Mouse (Mus musculus) granulocyte monocyte progenitor cell, adult 5-6 weeks (primary cell): ENCODE measurements around the gene Mnd1. TPM values are rescaled to one million over a fixed set of nuclear protein-coding genes. Genes with fewer than 3 reads are reported as not detected.

ENCODE experiments used
- ATAC-seq: replicated peaks from 2 replicates; pipeline ENCODE4 v1.8.0; 2016; ENCODE audit warnings: mild to moderate bottlenecking, moderate TSS enrichment, inconsistent platforms; ENCODE audit not compliant: poor library complexity, severe bottlenecking
- total RNA-seq, 2 experiments: library from RNA; stranded (forward) in 1 of 2; stranded (reverse) in 1 of 2; fragments of 200-712, 200-1000 nt in 1 of 2; fragments of >200 nt in 1 of 2; fragmentation: Nextera tagmentation in 1 of 2; gene quantifications; 2 replicates each; pipeline ENCODE4 v1.2.3; 2014 to 2017

The Mnd1 gene
- total RNA-seq, 2 experiments from 2014 or later = 32.1 to 37.9 TPM

DNA sequence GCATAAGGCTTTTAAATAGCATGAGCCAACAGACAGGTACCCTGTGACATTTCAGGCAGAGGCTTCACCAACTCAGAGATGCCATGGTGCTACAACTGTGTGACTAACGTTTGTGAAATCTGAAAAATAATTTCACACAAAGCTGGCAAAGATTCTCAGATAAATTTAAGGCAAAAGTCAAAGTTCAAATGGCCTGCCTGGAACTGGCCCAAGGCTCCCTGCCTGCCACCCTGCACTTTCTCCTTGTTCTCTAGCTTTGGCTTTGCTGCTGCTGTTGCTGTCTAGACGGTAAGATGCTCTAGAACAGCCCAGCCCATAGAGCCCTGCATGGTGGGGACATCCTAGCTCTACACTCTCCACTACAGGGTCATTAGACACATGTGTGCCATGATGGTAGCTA, 49.5 kb downstream of the Mnd1 start:
- ATAC-seq = no peak

GRCm38 (mm10) chr3:84103536-84103935, 52.0 kb downstream of the Mnd1 start:
- ATAC-seq = no peak

DNA sequence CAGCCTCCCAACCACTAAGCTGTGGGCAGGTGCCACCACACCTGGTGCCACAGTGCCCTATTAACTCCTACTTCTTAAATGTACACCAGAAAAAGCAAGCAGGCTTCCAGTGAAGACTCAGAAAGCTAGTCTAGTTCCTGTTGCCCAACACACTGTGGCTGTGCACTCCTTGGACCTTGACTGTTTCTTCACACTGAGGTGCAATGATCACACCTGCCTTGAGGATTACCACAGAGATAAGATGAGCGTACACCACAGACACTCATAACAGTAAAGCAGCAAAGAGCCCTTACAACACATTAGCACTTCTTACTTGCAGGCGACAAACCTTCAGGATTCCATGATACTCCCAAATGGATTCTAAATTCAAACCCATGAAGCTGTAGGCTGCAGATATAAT, 62.7 kb downstream of the Mnd1 start:
- peak; percentile 58 for ATAC-seq

GRCm38 (mm10) chr3:84090982-84091381, 64.6 kb downstream of the Mnd1 start:
- peak; percentile 55; the same call in 1 of the 2 replicates for ATAC-seq

DNA sequence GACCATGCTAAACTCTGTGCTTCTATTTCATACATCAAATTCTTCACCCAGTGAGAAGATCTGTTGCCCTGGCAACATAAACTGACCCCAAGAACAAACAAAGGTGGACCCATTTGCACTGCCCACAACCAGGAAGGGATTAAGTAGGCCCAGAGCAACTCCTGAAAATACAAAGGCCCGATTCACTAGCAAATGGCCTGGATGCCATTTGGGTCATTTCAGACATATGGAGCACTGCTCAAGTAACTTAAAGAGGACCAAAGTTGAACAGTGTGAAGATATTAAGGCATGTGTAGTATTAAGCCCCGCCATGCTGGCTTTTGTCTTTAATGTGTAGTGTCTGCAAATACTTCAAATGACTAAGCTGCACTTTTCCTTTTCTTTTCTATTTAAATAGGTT, 68.7 kb downstream of the Mnd1 start:
- no peak for ATAC-seq

GRCm38 (mm10) chr3:84086337-84086736, 69.2 kb downstream of the Mnd1 start:
- no peak for ATAC-seq

DNA sequence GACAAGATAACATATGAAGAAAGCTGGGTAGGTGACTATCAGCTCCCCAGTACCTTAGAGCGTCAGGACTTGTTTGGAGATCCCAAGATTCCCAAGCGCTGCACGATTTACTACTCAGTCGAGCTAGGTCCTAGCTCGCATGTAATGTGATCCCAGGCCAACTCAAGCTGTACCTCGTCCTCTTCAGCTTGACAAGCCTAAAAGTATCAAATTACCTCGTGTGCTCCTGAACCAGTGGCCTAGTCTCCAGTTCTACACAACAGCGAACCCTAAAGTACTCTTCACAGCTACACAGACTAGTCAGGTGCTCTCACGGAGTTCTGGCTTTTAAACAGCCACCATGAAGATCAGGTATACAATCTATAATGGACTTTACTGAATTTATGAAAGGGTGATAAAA, 70.2 kb downstream of the Mnd1 start:
- no peak for ATAC-seq

GRCm38 (mm10) chr3:84081208-84081722, 74.3 kb downstream of the Mnd1 start:
- no peak for ATAC-seq

- ATAC-seq = no peak
Observed at GRCm38 (mm10) chr3:84080074-84080473, 75.5 kb downstream of the Mnd1 start.

DNA sequence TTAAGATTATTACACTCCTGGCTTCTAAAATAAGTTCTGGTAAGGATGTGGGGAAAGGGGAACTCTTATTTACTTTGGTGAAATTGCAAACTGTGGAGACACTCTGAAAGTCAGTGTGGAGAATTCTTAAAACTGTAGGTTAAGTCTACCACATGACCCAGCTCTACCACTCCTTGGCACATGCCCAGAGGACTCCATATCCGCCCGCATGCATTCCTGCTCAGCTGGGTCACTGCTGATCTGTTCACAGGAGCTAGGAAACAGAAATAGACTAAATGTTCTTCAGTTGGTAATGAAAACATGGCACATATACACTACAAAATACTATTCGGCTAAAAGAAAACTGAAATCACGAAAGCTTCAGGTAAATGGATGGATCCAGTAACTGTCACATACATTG, 78.1 kb downstream of the Mnd1 start:
- ATAC-seq = peak; percentile 26; the same call in 1 of the 2 replicates

GRCm38 (mm10) chr3:84076543-84077332, 78.8 kb downstream of the Mnd1 start:
- peak; percentile 92 for ATAC-seq

DNA sequence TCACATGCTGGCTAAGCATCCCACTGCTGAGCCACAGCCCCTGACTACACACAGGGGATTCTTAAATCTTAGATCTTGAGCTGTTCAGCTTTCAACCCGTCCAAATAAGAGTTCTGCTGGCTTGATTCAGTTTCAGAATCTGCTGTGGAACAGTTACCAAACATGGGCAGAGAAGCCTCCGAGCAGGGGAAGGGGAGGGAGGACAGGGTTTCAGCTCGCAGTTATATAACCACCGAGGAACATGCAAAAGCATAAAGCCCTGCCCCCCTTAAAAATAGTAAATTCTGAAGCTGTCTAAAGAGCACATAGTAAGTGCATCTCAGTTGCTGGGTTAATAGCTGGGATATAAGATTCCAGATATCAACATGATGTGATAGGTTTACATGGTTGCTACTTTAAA, 80.1 kb downstream of the Mnd1 start:
- no peak for ATAC-seq

- no peak for ATAC-seq
Observed at GRCm38 (mm10) chr3:84074777-84075176, 80.8 kb downstream of the Mnd1 start.

- ATAC-seq = no peak
Observed at GRCm38 (mm10) chr3:84071641-84072040, 83.9 kb downstream of the Mnd1 start.

DNA sequence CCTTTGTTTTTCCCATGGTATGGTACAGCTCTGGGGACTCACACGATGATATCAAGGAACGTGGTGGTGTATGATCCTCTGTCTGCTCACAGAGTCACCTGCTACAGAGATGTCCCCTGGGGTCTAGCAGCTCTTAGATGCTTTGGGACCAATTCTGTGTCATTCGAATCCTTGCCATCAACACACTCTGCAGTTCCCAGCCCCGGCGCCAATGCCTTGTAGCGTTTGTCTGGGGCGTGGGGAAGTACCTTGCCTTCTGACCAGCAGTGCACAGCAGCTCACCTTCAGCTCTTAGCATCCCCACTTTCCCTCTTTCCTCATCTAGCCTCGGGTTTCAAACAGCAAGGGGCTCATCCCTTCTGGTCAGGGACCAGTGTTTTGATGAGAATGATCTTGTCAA, 84.8 kb downstream of the Mnd1 start:
- ATAC-seq = no peak

DNA sequence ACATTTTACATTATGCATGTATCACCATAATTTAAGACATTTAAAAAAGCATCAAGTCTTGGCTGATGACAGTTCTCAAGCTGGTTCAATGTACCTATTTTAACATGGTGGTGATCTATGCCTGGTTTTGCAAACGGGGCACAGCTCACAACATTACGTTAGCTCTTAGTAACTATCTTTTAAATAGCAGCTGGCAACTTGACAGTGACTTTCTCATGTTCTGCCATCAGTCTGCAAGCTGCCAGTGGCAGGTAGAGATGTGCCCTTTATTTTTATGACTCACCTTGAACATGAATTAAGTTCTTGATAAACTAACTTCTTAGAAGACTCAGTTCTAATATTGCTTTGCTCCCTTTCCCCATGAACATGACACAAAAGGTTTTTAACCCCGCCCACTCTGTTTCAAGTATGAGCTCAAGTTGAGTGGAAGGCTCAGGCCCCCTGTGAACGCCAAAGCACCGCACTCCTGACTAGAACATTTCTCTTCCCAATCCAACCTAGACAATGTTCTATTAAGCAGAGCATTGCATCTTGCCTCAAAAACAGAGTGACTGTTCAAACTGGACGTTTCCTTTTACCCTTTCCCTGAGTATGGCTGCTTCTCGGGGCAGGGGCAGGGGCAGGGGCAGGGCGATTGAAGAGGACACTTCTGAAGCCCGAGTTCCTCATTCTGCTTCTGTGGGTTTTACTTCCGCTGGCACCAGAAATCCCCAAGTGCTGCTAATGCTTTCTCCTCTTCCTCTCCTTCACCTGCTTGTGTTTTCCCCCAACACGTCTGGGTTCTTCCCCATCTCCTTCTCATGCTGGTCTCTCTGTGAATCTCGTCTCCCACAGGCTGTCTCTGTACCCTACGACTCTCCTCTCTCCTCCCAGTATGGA, 86.5 kb downstream of the Mnd1 start:
- peak; percentile 96 for ATAC-seq

- ATAC-seq = no peak
Observed at GRCm38 (mm10) chr3:84065825-84066224, 89.8 kb downstream of the Mnd1 start.

DNA sequence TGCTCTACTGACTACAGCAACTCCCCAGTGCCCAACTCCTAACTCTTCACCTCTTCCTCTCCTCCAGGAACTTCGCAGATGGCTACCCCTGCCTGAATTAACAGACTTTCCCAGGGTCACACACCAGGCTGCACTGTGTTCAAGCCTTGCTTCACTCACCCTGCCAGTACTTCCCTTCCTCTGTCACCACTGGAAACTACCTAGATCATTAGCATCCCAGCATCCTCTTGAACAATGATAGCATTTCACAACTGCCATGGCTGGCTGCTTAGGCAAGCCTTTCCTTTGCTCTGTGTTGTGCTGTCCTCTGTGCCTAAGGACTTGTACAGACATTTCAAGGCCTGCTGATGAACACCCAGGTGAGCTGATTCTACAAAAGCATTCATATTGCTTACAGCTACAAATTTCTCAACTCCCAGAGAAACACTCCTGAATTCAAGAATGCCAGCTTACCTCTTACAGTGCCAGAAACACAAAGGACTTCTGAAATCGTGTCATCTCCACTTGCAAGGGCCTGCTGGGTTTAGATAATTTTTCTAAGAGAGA, 92.1 kb downstream of the Mnd1 start:
- peak; percentile 97 for ATAC-seq

DNA sequence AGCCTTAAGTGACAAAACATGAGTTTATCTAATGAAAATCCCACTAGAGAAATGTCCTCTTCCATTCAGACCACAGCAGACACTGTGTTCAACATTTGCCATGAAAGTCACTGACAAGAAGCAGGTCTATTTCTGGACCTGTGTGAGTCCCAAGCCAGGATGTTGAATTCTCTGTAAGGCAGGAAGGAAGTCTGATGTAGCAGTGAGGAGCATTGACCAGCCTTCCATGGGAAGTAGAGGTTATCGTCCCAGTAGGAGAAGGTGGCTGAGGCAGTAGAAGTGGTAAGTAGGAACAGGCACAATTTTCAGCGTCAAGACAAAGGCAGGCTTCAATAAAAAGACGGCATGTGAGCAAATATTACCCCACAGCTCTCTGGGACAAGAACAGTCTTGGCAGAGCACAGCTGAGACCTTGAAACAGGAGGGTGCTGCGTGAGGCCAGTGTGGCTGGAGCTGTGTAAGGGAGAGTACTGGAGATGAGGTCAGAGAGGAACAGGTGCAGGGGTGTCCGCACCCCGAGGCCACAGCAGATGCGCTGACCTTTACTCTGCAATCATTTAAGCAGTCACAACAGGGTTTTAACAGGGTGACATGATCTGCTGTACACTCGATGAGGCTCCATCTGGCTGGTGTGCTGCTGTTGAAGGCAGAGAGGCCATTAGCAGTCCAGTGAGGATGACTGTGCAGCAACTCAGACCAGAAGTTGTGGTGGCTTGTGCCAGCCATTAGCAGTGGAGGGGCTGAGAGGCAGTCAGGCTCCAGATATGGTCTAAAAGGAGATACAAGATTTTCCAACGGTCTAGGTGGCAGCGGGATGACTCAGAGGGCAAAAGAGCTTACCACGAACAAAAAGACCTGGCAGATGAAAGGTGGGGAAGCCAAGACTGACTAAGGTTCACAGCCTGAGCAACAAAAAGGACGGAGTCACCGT, 93.8 kb downstream of the Mnd1 start:
- 0 out of 2 replicates have a peak, but pooled peaks have one; percentile 30 for ATAC-seq

DNA sequence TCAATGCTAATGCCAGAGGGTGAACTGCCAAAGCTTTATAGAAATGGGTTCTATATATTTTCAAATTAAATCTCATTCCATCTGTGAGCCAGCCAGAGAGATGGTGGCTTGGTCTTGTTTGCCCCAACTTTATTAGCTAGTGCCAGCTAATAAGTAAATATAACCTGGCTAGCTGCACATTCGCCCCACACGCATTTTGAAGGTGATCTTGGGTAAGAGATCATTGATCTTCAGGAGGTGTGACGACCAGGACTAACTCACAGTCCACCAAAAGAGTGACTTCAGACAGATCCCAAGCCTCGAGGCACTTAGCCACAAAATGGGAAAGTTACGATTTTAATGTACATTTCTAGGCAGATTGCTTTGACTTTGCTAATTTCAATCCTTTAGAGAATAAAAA, 94.6 kb downstream of the Mnd1 start:
- no peak for ATAC-seq
